Mouse (Mus musculus) left cerebral cortex, adult 18-20 months (tissue): ENCODE results near the gene Zbtb42. TPM values are rescaled to one million over a fixed set of nuclear protein-coding genes. Genes with fewer than 3 reads are reported as not detected.

Experiments used
- DNase-seq, 2 experiments: peaks; one replicate each; pipeline ENCODE4 v3.0.0; 2021 to 2022; ENCODE audit warnings: low spot score in 2 of 2, mixed read lengths in 1 of 2
- total RNA-seq, 2 experiments: library from RNA; stranded (reverse); gene quantifications; 2 replicates each; pipeline ENCODE4 v1.2.3; 2021

Zbtb42 gene
- total RNA-seq, 2 experiments from 2014 or later = 1.1 to 1.5 TPM

GRCm38 (mm10) chr12:112660576-112661326 lies 17.9 kb upstream of the Zbtb42 start:
- no peak for DNase-seq

GRCm38 (mm10) chr12:112661327-112661605 lies 17.4 kb upstream of the Zbtb42 start:
- DNase-seq = no peak

GRCm38 (mm10) chr12:112661851-112662250 lies 16.8 kb upstream of the Zbtb42 start:
- DNase-seq = no peak

- no peak for DNase-seq
Observed at GRCm38 (mm10) chr12:112663303-112663702, 15.3 kb upstream of the Zbtb42 start.

GRCm38 (mm10) chr12:112663716-112664115 lies 14.9 kb upstream of the Zbtb42 start:
- DNase-seq = no peak

GRCm38 (mm10) chr12:112664124-112664523 lies 14.5 kb upstream of the Zbtb42 start:
- no peak for DNase-seq

GRCm38 (mm10) chr12:112664656-112665055 lies 14.0 kb upstream of the Zbtb42 start:
- no peak for DNase-seq

GRCm38 (mm10) chr12:112665445-112665844 lies 13.2 kb upstream of the Zbtb42 start:
- DNase-seq = peak; percentile 71 to 84

GRCm38 (mm10) chr12:112665881-112666544 lies 12.6 kb upstream of the Zbtb42 start:
- no peak for DNase-seq

- DNase-seq = no peak
Observed at GRCm38 (mm10) chr12:112667619-112668297, 10.9 kb upstream of the Zbtb42 start.

- DNase-seq = no peak
Observed at GRCm38 (mm10) chr12:112670718-112671393, 7.8 kb upstream of the Zbtb42 start.

- no peak for DNase-seq
Observed at GRCm38 (mm10) chr12:112671891-112672290, 6.7 kb upstream of the Zbtb42 start.

GRCm38 (mm10) chr12:112672744-112673575 lies 5.7 kb upstream of the Zbtb42 start:
- DNase-seq = no peak

- DNase-seq = peak in 1 of 2 experiments; percentile 55
Observed at GRCm38 (mm10) chr12:112673576-112674091, 5.0 kb upstream of the Zbtb42 start.

GRCm38 (mm10) chr12:112674132-112675011 lies 4.3 kb upstream of the Zbtb42 start, which contains the start of gene Akt1:
Akt1 (minus strand) TSS chr12:112674884.
- peak in 1 of 2 experiments; percentile 46 for DNase-seq

GRCm38 (mm10) chr12:112675245-112676035 lies 3.2 kb upstream of the Zbtb42 start:
- peak; percentile 78 to 86 for DNase-seq

GRCm38 (mm10) chr12:112677076-112677475 lies 1.6 kb upstream of the Zbtb42 start:
- DNase-seq = no peak

GRCm38 (mm10) chr12:112677943-112678554 lies 579 bp upstream of the Zbtb42 start:
- DNase-seq = no peak
